Mouse (Mus musculus) liver, embryonic 11.5 days (tissue): ENCODE data around the gene Emilin3. TPM values are rescaled to one million over a fixed set of nuclear protein-coding genes. Genes with fewer than 3 reads are reported as not detected.

Source experiments
- ATAC-seq: fragments of 200-750 bp; cut with Nextera tagmentation; replicated peaks from 2 replicates; pipeline ENCODE4 v1.8.0; 2017; ENCODE audit warnings: moderate number of reproducible peaks, mild to moderate bottlenecking, moderate TSS enrichment, moderate library complexity; ENCODE audit not compliant: low FRiP score
- DNase-seq: peaks from one replicate; pipeline ENCODE4 v3.0.0-alpha.2; 2017; ENCODE audit warnings: low spot score
- H3K27ac ChIP-seq: fragments of 300-500 bp; sonication (generic); 2 replicates; pipeline ENCODE4 v1.5.1; 2014; ENCODE audit warnings: mild to moderate bottlenecking, low read depth, low read length, control low read depth
- H3K27me3 ChIP-seq: fragments of 300-500 bp; sonication (generic); replicated peaks from 2 replicates; pipeline ENCODE4 v1.6.1; 2014; ENCODE audit warnings: low read length, mixed read lengths; ENCODE audit not compliant: control insufficient read depth, insufficient read depth
- H3K36me3 ChIP-seq: fragments of 300-500 bp; sonication (generic); 2 replicates; pipeline ENCODE4 v1.6.1; 2014; ENCODE audit warnings: mild to moderate bottlenecking, low read length, moderate library complexity, mixed read lengths; ENCODE audit not compliant: control insufficient read depth, insufficient read depth
- H3K4me1 ChIP-seq: fragments of 300-500 bp; sonication (generic); replicated peaks from 2 replicates; pipeline ENCODE4 v1.6.1; 2014; ENCODE audit warnings: low read length, mixed read lengths; ENCODE audit not compliant: control insufficient read depth, insufficient read depth
- H3K4me2 ChIP-seq: fragments of 300-500 bp; sonication (generic); 2 replicates; pipeline ENCODE4 v1.6.1; 2014; ENCODE audit warnings: mild to moderate bottlenecking, control low read depth, moderate library complexity
- H3K4me3 ChIP-seq: fragments of 300-500 bp; sonication (generic); 2 replicates; pipeline ENCODE4 v1.5.1; 2014; ENCODE audit warnings: low read depth, low read length, control low read depth
- H3K9ac ChIP-seq: fragments of 300-500 bp; sonication (generic); 2 replicates; pipeline ENCODE4 v1.6.1; 2014; ENCODE audit warnings: low read depth, low read length, control low read depth
- H3K9me3 ChIP-seq: fragments of 300-500 bp; sonication (generic); 2 replicates; pipeline ENCODE4 v1.6.1; 2016; ENCODE audit warnings: low read length, inconsistent platforms, mixed read lengths; ENCODE audit not compliant: control insufficient read depth
- WGBS: fragments of 180-500 bp; shearing (Covaris S2); extraction: QIAGEN DNeasy Blood & Tissue Kit; methylation state at CpG from one replicate; pipeline ENCODE4 v1.1.7; 2014; 5-methylcytosine and 5-hydroxymethylcytosine counted together
- polyA plus RNA-seq: library from polyadenylated mRNA; unstranded; fragments of >200 nt; fragmentation: Nextera tagmentation; extraction: Ambion mirVana; gene quantifications from 2 replicates; pipeline ENCODE4 v1.2.1, GENCODE M21; 2014

Emilin3 gene
- polyA plus RNA-seq, 1 experiment from 2014 or later = 1.3 TPM

DNA sequence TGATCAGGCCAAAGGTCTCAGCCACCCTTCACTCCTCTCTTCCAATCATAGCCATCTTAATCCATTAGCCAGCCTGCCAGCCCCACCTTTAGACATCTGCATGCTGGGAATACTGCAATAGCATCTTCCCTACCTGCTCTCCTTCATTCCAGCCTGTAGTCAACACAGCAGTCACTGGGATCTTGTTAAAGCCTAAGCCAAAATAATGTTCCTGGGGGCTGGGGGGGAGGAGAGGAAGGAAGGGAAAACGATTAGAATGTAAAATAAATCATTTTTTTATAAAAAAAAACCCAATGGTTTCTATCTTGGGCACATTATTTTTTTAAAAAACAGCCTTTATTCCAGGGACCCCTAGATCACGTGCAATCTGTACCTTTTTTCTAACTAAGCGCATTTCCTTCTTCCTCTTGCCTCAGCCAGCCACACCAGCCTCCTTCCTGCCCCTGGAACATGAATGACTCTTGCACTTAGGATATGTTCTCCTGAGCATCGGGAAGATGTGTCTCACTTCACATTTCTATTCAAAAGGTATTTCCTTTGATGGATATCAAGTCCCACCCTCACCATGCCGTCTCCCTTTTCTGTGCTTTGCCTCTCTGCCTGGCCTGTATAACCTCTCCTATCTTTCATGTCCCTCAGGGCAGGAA lies 37.8 kb downstream of the Emilin3 start:
- Histone ChIP-seq H3K36me3 (no peaks in the 10 kb centered on the region), H3K9ac (no peak overlapping the region), H3K4me3 (no peak overlapping the region), H3K9me3 (no peaks in the 10 kb centered on the region), H3K27ac (no peak overlapping the region), H3K4me1 (no peaks in the 10 kb centered on the region; the same call in 1 of the 2 replicates), H3K27me3 (no peaks in the 10 kb centered on the region), H3K4me2 (no peak overlapping the region)
- DNase-seq (no peak), ATAC-seq (no peak)
- 66% methylated on average over 5 of the region's 5 CpGs for WGBS

DNA sequence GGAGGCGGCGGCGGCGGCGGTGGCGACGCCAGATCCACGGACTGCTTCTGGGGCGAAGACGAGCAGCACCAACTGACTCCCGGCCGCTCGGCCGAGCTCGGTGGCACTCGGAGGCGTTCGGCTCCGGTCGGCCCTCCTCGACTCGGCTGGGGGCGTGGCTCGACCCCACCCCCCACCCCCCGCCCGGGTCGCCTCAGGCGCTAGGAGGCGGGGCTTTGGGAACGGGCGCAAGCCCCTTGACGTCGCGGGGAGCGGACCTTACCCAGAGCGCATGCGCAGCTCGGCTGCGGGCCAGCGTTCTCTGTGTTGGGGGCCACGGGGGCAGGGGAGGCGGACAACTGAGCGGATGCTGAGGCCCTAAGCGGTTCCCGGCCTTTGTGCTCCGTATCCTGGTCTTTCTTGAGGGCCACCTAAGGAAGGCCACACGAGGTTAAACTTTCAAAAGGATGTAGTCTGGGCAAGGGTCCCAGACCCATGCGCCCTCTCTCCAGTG lies 39.2 kb downstream of the Emilin3 start, which contains the start of gene Zhx3:
TSS of gene Zhx3 (minus strand) at position 109 of the 493 bp plus-strand sequence.
- 1% methylated on average over 48 of the region's 48 CpGs for WGBS
- peak; percentile 90 for DNase-seq

DNA sequence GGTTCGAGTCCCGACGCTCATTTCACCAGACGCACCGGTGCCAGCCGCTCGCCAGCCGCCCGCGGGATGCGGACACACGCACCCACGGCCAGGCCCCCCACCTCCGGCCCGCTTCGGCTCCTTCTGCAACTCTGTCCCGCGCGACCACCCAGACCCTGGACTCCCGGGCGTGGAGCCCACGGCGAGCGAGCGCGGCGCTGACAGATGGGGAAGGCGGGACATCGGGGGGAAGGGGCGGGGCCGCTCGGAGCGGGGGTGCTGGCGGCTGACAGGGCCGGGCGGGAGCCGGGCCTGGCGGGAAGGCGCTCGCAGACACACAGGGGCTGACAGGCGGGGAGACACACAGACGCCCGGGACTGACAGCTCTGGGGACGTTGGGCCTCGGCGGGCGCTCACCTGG lies 39.7 kb downstream of the Emilin3 start:
- 2% methylated on average over 37 of the region's 47 CpGs for WGBS
- Histone ChIP-seq H3K27me3 (no peaks in the 10 kb centered on the region), H3K9ac (peak overlapping the region; percentile 95), H3K36me3 (no peaks in the 10 kb centered on the region), H3K4me3 (peak overlapping the region; percentile 75), H3K4me2 (peak overlapping the region; percentile 95), H3K9me3 (no peaks in the 10 kb centered on the region), H3K4me1 (no peaks in the 10 kb centered on the region; the same call in 1 of the 2 replicates), H3K27ac (peak overlapping the region; percentile 77)
- peak; percentile 70 for DNase-seq
- ATAC-seq = peak; percentile 91

More for the DNA sequence above, 39.2 kb downstream of the Emilin3 start, which contains the start of gene Zhx3:
- Histone ChIP-seq H3K27me3 (no peaks in the 10 kb centered on the region), H3K9me3 (no peaks in the 10 kb centered on the region), H3K36me3 (no peaks in the 10 kb centered on the region), H3K4me2 (peak within 1 kb of the TSS; percentile 95), H3K27ac (peak within 1 kb of the TSS; percentile 77), H3K9ac (peak within 1 kb of the TSS; percentile 95), H3K4me3 (peak within 1 kb of the TSS; percentile 75), H3K4me1 (no peaks in the 10 kb centered on the region; the same call in 1 of the 2 replicates)
- peak; percentile 97 for ATAC-seq

DNA sequence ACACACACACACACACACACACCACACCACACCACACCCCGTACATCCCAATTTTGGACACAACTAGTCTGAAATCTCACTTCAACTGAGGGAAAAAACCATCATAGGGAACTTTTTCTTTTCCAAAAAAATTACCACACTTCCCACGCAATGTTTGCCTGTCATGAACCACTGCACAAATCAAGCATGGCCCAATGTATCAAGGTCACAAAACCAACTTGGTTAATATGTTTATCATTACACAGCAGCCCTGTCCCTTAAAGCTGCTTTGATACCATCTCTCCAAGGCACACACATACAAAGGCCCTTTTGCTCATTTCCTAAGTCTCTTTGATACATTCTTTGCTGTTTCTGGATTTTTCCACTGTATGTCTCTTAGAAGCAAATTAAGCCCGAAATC lies 40.8 kb downstream of the Emilin3 start:
- WGBS = 83% methylated on average over 3 of the region's 3 CpGs
- Histone ChIP-seq H3K4me2 (no peak overlapping the region), H3K27me3 (no peaks in the 10 kb centered on the region), H3K9ac (no peak overlapping the region), H3K9me3 (no peaks in the 10 kb centered on the region), H3K4me3 (no peak overlapping the region), H3K36me3 (no peaks in the 10 kb centered on the region), H3K4me1 (no peaks in the 10 kb centered on the region; the same call in 1 of the 2 replicates), H3K27ac (no peak overlapping the region)
- no peak for ATAC-seq
- DNase-seq = no peak

DNA sequence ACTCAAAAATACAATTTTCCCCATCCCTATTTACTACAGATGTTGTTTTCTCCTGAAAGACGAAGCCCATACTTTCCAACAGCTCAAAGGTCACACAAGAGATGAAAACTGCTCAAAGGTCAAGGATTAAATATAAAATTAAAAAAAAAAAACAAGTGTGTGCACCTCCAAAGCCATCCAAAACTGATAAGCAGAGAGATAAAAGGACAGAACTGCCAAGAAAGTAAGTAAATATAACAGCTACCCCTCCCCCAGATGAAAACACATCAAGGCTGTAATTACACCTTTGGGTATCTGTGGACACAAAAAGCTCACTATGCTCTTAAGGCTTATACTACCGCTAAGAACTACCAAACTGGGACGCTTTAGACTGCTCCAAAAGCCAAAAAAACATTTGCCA lies 42.7 kb downstream of the Emilin3 start:
- no peak overlapping the region for H3K4me2 ChIP-seq
- DNase-seq (no peak), ATAC-seq (no peak)
- no peaks in the 10 kb centered on the region for H3K36me3 ChIP-seq
- no peaks in the 10 kb centered on the region for H3K27me3 ChIP-seq
- no peak overlapping the region for H3K27ac ChIP-seq
- WGBS = 73% methylated on average over 3 of the region's 3 CpGs
- no peaks in the 10 kb centered on the region for H3K9me3 ChIP-seq
- no peak overlapping the region for H3K4me3 ChIP-seq
- H3K9ac ChIP-seq = no peak overlapping the region
- H3K4me1 ChIP-seq = no peaks in the 10 kb centered on the region; the same call in 1 of the 2 replicates

DNA sequence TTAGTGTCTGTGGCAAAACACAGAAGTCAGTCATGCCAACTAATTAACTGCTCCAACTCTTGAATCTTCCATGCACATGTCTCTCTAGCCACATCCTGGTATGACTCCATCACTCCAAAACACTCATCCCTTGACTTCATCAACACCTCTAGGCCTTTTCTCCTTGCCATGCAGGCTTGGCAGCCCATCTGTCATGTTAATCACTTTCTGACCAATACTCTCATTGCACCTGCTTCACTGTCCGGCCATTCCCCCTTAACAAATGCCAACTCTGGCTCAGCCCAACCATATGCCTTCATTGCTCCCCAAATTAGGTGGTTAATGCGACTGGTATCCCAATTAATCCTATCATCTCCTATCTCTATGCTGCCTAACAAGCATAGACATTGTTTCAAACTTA lies 46.9 kb downstream of the Emilin3 start:
- no peak for DNase-seq
- H3K4me2 ChIP-seq = no peak overlapping the region
- no peaks in the 10 kb centered on the region for H3K27me3 ChIP-seq
- H3K4me1 ChIP-seq = no peaks in the 10 kb centered on the region
- no peak for ATAC-seq
- H3K4me3 ChIP-seq = no peak overlapping the region
- H3K9ac ChIP-seq = no peak overlapping the region
- H3K9me3 ChIP-seq = no peaks in the 10 kb centered on the region
- no peaks in the 10 kb centered on the region for H3K36me3 ChIP-seq
- no peak overlapping the region for H3K27ac ChIP-seq
- 73% methylated on average over 2 of the region's 2 CpGs for WGBS

DNA sequence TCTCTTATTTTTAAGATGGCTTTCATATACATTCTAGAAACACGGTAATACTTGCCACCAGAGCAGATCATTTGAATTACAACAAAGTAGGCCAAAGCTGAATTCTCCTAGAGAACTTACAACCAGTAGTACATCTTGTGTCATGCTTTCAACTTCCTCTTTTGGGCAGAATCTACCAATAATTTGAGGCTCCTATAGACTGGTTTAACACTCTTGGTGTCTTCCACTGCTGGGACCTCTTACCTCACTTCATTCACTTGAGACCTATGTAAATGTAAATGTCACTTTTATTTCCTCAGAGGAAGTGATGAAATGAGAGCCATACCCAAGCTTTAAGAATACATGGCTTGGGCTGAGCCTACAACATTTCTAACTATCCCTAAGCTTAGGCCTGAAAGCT lies 48.0 kb downstream of the Emilin3 start:
- Histone ChIP-seq H3K36me3 (no peaks in the 10 kb centered on the region), H3K4me1 (no peaks in the 10 kb centered on the region), H3K9me3 (no peaks in the 10 kb centered on the region), H3K4me2 (no peak overlapping the region), H3K4me3 (no peak overlapping the region), H3K27ac (no peak overlapping the region), H3K27me3 (no peaks in the 10 kb centered on the region), H3K9ac (no peak overlapping the region)
- DNase-seq (no peak), ATAC-seq (no peak)
- 81% methylated on average over 1 of the region's 1 CpGs for WGBS

DNA sequence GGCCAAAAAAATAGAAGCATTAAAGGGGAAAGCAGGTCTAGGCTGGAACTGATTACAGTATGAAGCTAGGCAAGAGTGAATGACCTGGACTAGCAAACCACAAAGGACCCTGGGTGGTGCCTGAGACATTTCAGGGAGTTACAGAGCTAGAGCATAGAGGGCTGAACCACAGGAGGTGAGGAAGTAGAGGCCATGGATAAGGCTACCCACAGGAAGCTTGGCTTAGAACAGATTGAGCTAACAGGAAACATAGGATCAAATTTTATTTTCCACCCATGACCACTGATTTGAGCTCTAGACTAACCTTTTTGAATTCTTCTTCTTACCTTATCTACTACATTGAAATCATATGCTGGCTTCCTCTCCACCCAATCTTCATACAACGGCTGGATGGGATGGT lies 51.8 kb downstream of the Emilin3 start:
- WGBS = 33% methylated on average over 1 of the region's 1 CpGs
- Histone ChIP-seq H3K9me3 (no peaks in the 10 kb centered on the region), H3K4me1 (no peaks in the 10 kb centered on the region), H3K36me3 (no peaks in the 10 kb centered on the region), H3K9ac (no peak overlapping the region), H3K27ac (no peak overlapping the region), H3K27me3 (no peaks in the 10 kb centered on the region), H3K4me3 (no peak overlapping the region), H3K4me2 (no peak overlapping the region)
- no peak for ATAC-seq
- DNase-seq = no peak
